Mouse (Mus musculus) embryonic facial prominence, embryonic 12.5 days (tissue): ENCODE data around the gene Srcap. TPM values are rescaled to one million over a fixed set of nuclear protein-coding genes. Genes with fewer than 3 reads are reported as not detected.
"Not testable (repeated sequence)": the region's sequence is repeated elsewhere in the genome, so short reads cannot be mapped to it uniquely, and the experiment has no call there.

Experiments used
- ATAC-seq: fragments of 200-750 bp; cut with Nextera tagmentation; 2 replicates; pipeline ENCODE4 v1.8.0; 2017; ENCODE audit not compliant: insufficient number of reproducible peaks, insufficient read depth, low FRiP score, low TSS enrichment
- H3K27ac ChIP-seq: fragments of 300-500 bp; sonication (generic); 2 replicates; pipeline ENCODE4 v1.5.1; 2016; ENCODE audit warnings: mild to moderate bottlenecking
- H3K27me3 ChIP-seq: fragments of 300-500 bp; sonication (generic); 2 replicates; pipeline ENCODE4 v1.6.1; 2016; ENCODE audit warnings: mild to moderate bottlenecking, moderate library complexity
- H3K36me3 ChIP-seq: fragments of 300-500 bp; sonication (generic); 2 replicates; pipeline ENCODE4 v1.6.1; 2016; ENCODE audit warnings: mild to moderate bottlenecking
- H3K4me1 ChIP-seq: fragments of 300-500 bp; sonication (generic); 2 replicates; pipeline ENCODE4 v1.6.1; 2016
- H3K4me2 ChIP-seq: fragments of 300-500 bp; sonication (generic); replicated peaks from 2 replicates; pipeline ENCODE4 v1.6.1; 2016; ENCODE audit warnings: mild to moderate bottlenecking, moderate library complexity
- H3K4me3 ChIP-seq: fragments of 300-500 bp; sonication (generic); 2 replicates; pipeline ENCODE4 v1.5.1; 2016; ENCODE audit warnings: mild to moderate bottlenecking
- H3K9ac ChIP-seq: fragments of 300-500 bp; sonication (generic); 2 replicates; pipeline ENCODE4 v1.6.1; 2016; ENCODE audit warnings: mild to moderate bottlenecking, moderate library complexity
- H3K9me3 ChIP-seq: fragments of 300-500 bp; sonication (generic); 2 replicates; pipeline ENCODE4 v1.6.1; 2016; ENCODE audit warnings: mild to moderate bottlenecking, moderate library complexity
- WGBS: fragments of 180-500 bp; shearing (Covaris S2); methylation state at CpG from one replicate; pipeline ENCODE4 v1.1.7; 2016; 5-methylcytosine and 5-hydroxymethylcytosine counted together
- polyA plus RNA-seq: library from polyadenylated mRNA; unstranded; fragments of >200 nt; fragmentation: Nextera tagmentation; extraction: Ambion mirVana; gene quantifications from 2 replicates; pipeline ENCODE4 v1.2.1, GENCODE M21; 2016

Srcap gene
- polyA plus RNA-seq, 1 experiment from 2014 or later = 88.0 TPM

- Histone ChIP-seq H3K9ac (no peak overlapping the region), H3K36me3 (peaks cover 41% of the 10 kb centered on the region), H3K4me2 (no peak overlapping the region), H3K27ac (no peak overlapping the region), H3K4me3 (no peak overlapping the region), H3K27me3 (no peaks in the 10 kb centered on the region), H3K4me1 (peaks cover 26% of the 10 kb centered on the region), H3K9me3 (no peaks in the 10 kb centered on the region)
- no peak for ATAC-seq
- WGBS = 93% methylated on average over 11 of the region's 11 CpGs
Measured at GRCm38 (mm10) chr7:127476336-127476735, 35.4 kb upstream of the Srcap start.

- Histone ChIP-seq H3K4me1 (peaks cover 26% of the 10 kb centered on the region), H3K4me2 (peak overlapping the region; percentile 98), H3K9ac (peak overlapping the region; percentile 59; the same call in 1 of the 2 replicates), H3K27me3 (no peaks in the 10 kb centered on the region), H3K4me3 (peak overlapping the region; percentile 96), H3K27ac (peak overlapping the region; percentile 96), H3K9me3 (no peaks in the 10 kb centered on the region), H3K36me3 (peaks cover 45% of the 10 kb centered on the region)
- ATAC-seq = no peak
- 81% methylated on average over 4 of the region's 4 CpGs for WGBS
Measured at GRCm38 (mm10) chr7:127476855-127477254, 34.9 kb upstream of the Srcap start.

GRCm38 (mm10) chr7:127477687-127478634 lies 33.8 kb upstream of the Srcap start:
- ATAC-seq = peak; percentile 95
- H3K4me3 ChIP-seq = peak overlapping the region; percentile 96
- H3K27me3 ChIP-seq = no peaks in the 10 kb centered on the region
- whole genome bisulfite sequencing = under 1% methylated on average over 50 of the region's 50 CpGs
- H3K36me3 ChIP-seq = peaks cover 53% of the 10 kb centered on the region
- peaks cover 19% of the 10 kb centered on the region for H3K4me1 ChIP-seq
- peak overlapping the region; percentile 98 for H3K4me2 ChIP-seq
- H3K27ac ChIP-seq = peak overlapping the region; percentile 96
- peak overlapping the region; percentile 98 for H3K9ac ChIP-seq
- H3K9me3 ChIP-seq = no peaks in the 10 kb centered on the region

GRCm38 (mm10) chr7:127478635-127479317 lies 33.0 kb upstream of the Srcap start, which contains the start of gene Fbrs:
Gene Fbrs (plus strand): TSS chr7:127479199.
- peak within 1 kb of the TSS; percentile 98 for H3K9ac ChIP-seq
- peaks cover 19% of the 10 kb centered on the region for H3K4me1 ChIP-seq
- no peaks in the 10 kb centered on the region for H3K9me3 ChIP-seq
- H3K4me2 ChIP-seq = peak within 1 kb of the TSS; percentile 98
- peak; percentile 85 for ATAC-seq
- H3K27me3 ChIP-seq = no peaks in the 10 kb centered on the region
- under 1% methylated on average over 61 of the region's 62 CpGs for WGBS
- H3K27ac ChIP-seq = peak within 1 kb of the TSS; percentile 96
- peaks cover 56% of the 10 kb centered on the region for H3K36me3 ChIP-seq
- H3K4me3 ChIP-seq = peak within 1 kb of the TSS; percentile 96

GRCm38 (mm10) chr7:127479318-127480225 lies 32.2 kb upstream of the Srcap start:
- Histone ChIP-seq H3K27me3 (no peaks in the 10 kb centered on the region), H3K36me3 (peaks cover 58% of the 10 kb centered on the region), H3K4me3 (peak overlapping the region; percentile 96), H3K9me3 (no peaks in the 10 kb centered on the region), H3K9ac (peak overlapping the region; percentile 98), H3K4me2 (peak overlapping the region; percentile 98), H3K27ac (peak overlapping the region; percentile 96), H3K4me1 (peaks cover 19% of the 10 kb centered on the region)
- 3% methylated on average over 47 of the region's 48 CpGs for WGBS
- no peak for ATAC-seq

- peak overlapping the region; percentile 96 for H3K4me3 ChIP-seq
- peak overlapping the region; percentile 98 for H3K4me2 ChIP-seq
- ATAC-seq = no peak
- peak overlapping the region; percentile 98 for H3K9ac ChIP-seq
- H3K27ac ChIP-seq = 0 out of 2 replicates have a peak overlapping the region, but pooled peaks have one; percentile 41
- peaks cover 58% of the 10 kb centered on the region for H3K36me3 ChIP-seq
- 65% methylated on average over 2 of the region's 2 CpGs for WGBS
- H3K9me3 ChIP-seq = no peaks in the 10 kb centered on the region
- peaks cover 19% of the 10 kb centered on the region for H3K4me1 ChIP-seq
- no peaks in the 10 kb centered on the region for H3K27me3 ChIP-seq
Measured at GRCm38 (mm10) chr7:127480321-127480720, 31.5 kb upstream of the Srcap start.

- Histone ChIP-seq H3K27me3 (no peaks in the 10 kb centered on the region), H3K36me3 (peaks cover 90% of the 10 kb centered on the region), H3K27ac (no peak overlapping the region), H3K4me2 (no peak overlapping the region), H3K9ac (no peak overlapping the region), H3K4me3 (no peak overlapping the region), H3K9me3 (no peaks in the 10 kb centered on the region), H3K4me1 (peaks cover 6% of the 10 kb centered on the region)
- no peak for ATAC-seq
- WGBS = 86% methylated on average over 5 of the region's 5 CpGs
Measured at GRCm38 (mm10) chr7:127485416-127485815, 26.4 kb upstream of the Srcap start.

- not testable (repeated sequence) for H3K4me1 ChIP-seq, H3K4me3 ChIP-seq, H3K9ac ChIP-seq, H3K4me2 ChIP-seq, H3K27ac ChIP-seq, ATAC-seq, H3K9me3 ChIP-seq, H3K27me3 ChIP-seq
- peaks cover 92% of the 10 kb centered on the region for H3K36me3 ChIP-seq
- 86% methylated on average over 4 of the region's 5 CpGs for WGBS
Measured at GRCm38 (mm10) chr7:127488364-127488763, 23.4 kb upstream of the Srcap start.

GRCm38 (mm10) chr7:127489982-127490381 lies 21.8 kb upstream of the Srcap start:
- H3K27me3 ChIP-seq = no peaks in the 10 kb centered on the region
- H3K27ac ChIP-seq = no peak overlapping the region
- 94% methylated on average over 7 of the region's 7 CpGs for WGBS
- no peak for ATAC-seq
- H3K9me3 ChIP-seq = no peaks in the 10 kb centered on the region
- H3K36me3 ChIP-seq = peaks cover 77% of the 10 kb centered on the region
- H3K4me2 ChIP-seq = no peak overlapping the region
- no peaks in the 10 kb centered on the region for H3K4me1 ChIP-seq
- no peak overlapping the region for H3K4me3 ChIP-seq
- no peak overlapping the region; the same call in 1 of the 2 replicates for H3K9ac ChIP-seq

GRCm38 (mm10) chr7:127491846-127492245 lies 19.9 kb upstream of the Srcap start:
- ATAC-seq = no peak
- Histone ChIP-seq H3K4me3 (no peak overlapping the region), H3K9me3 (no peaks in the 10 kb centered on the region), H3K27ac (no peak overlapping the region), H3K4me2 (no peak overlapping the region), H3K27me3 (no peaks in the 10 kb centered on the region), H3K9ac (no peak overlapping the region), H3K4me1 (no peaks in the 10 kb centered on the region), H3K36me3 (peaks cover 58% of the 10 kb centered on the region)
- 87% methylated on average over 3 of the region's 3 CpGs for WGBS

- no peak overlapping the region for H3K4me3 ChIP-seq
Measured at GRCm38 (mm10) chr7:127494648-127495047, 17.1 kb upstream of the Srcap start.

More at GRCm38 (mm10) chr7:127494648-127495047, 17.1 kb upstream of the Srcap start:
- H3K27ac ChIP-seq = no peak overlapping the region
- H3K27me3 ChIP-seq = no peaks in the 10 kb centered on the region
- H3K36me3 ChIP-seq = peaks cover 33% of the 10 kb centered on the region
- H3K9me3 ChIP-seq = no peaks in the 10 kb centered on the region
- no peak overlapping the region for H3K4me2 ChIP-seq
- no peak overlapping the region for H3K9ac ChIP-seq
- no peak for ATAC-seq
- H3K4me1 ChIP-seq = no peaks in the 10 kb centered on the region
